Mouse (Mus musculus) adrenal gland, postnatal 4 days (tissue): ENCODE results near the gene AW822073. TPM values are rescaled to one million over a fixed set of nuclear protein-coding genes. Genes with fewer than 3 reads are reported as not detected.
"Not testable (repeated sequence)": the region's sequence is repeated elsewhere in the genome, so short reads cannot be mapped to it uniquely, and the experiment has no call there.

ENCODE experiments used
- DNase-seq, 2 experiments: peaks; one replicate each; pipeline ENCODE4 v3.0.0; 2021 to 2022; ENCODE audit warnings: low spot score in 2 of 2, mixed read lengths in 2 of 2
- total RNA-seq, 2 experiments: library from RNA; stranded (reverse); gene quantifications; 2 replicates each; pipeline ENCODE4 v1.2.3; 2021

Gene AW822073
- total RNA-seq, 2 experiments from 2014 or later: not detected

DNA sequence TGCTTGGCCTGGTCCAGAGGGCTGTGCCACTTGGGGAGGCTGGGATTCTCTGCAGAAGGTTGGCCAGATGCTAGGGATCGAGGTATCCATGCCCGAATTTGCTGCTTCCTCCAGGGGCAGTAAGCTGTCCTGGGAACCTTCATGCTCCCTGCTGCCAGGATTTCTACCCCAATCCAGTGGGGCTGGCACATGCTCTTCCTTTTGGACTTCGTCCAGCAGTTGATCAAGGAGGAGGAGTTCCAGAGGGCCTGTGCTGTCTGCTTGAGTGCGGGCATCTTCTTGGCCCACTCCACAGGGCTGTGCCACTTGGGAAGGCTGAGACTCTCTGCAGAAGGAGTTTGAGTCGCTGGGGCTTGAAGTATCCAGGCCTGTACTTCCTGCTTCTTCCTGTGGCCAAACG, 1.6 kb downstream of the AW822073 start:
- DNase-seq: not testable (repeated sequence)

DNA sequence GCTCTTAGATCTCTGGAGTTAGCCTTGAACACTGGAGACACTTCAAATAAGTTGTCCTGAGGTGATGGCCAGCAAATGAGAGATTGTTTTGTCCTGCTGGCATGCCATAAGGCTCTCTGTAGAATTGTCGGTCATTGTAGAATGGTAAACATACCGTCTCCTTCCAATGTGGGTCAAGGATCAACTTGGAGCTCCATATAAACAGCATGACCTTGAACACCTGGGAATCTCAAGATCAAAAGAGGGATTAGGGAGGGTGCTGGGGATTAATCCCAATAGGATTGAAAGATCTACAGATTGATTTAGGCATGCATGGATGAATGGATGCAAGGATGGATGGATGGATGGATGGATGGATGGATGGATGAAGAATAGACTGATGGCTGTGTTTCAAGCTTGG, 3.2 kb downstream of the AW822073 start:
- not testable (repeated sequence) for DNase-seq

DNA sequence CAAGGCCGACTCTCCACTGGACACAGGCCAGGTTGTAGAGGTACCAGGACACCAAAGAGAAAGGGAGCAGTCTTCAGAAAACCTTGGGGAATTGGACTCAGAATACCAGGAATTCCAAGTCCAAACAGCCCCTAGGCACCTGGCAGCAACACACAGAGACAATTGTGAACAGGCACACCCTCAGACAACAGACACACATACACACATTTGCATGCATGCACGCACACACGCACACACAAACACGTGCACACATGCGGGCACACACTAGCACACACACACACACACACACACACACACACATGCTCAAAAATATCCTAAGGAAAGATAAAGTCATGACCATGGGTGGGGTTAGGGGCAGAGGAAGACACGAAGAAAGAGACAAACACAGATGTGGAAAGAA, 4.0 kb downstream of the AW822073 start:
- no peak for DNase-seq

DNA sequence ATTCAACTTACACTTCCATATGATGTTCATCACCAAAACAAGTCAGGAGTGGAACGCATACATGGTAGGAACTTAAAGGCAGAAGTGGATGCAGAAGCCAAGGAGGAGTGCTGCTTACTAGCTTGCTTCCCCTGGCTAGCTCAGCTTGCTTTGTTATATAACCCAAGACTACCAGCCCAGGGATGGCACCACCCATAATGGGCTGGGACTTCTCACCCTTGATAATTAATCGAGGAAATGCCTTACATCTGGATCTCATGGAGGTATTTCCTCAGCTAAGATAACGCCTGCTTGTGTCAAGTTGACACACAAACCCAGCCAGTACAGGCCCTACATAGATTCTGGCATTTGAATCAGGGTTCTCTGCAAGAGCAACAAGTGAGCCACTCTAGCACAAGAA, 7.4 kb downstream of the AW822073 start:
- no peak for DNase-seq

DNA sequence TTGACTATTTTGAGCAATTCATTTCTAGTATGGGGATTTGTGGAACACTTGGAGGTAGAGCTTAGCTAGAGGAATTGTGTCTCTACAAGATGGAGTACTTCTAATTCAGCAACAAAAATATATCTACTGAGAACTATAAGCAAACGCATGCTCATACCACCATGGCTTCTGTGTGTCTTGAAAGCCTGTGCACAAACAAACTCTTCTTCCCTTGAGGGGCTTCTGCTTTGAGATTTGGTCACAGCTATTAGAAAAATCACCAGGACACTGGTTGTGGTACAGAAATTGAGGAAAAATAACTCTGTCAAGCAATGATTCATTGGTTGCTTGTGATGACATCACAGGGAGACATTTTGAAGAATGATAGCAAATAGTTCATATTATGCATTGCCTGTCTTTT, 9.4 kb downstream of the AW822073 start:
- DNase-seq: no peak

DNA sequence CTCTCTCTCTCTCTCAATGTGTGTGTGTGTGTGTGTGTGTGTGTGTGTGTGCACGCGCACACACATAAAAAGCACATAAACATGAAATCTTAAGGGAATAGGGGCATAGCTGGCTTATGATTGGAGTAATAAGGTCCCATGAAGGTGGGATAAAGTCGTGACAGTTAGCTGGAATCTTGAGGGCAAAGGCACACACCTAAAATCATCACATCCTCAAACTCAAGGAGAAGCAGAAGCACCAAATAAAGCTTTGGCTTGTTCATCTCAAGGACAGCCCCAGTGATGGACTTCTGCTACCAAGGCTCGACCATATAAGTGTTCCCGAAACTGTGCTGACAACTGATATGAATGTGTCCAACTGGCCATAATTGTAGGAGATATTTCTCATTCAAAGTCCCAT, 9.8 kb downstream of the AW822073 start:
- no peak for DNase-seq

DNA sequence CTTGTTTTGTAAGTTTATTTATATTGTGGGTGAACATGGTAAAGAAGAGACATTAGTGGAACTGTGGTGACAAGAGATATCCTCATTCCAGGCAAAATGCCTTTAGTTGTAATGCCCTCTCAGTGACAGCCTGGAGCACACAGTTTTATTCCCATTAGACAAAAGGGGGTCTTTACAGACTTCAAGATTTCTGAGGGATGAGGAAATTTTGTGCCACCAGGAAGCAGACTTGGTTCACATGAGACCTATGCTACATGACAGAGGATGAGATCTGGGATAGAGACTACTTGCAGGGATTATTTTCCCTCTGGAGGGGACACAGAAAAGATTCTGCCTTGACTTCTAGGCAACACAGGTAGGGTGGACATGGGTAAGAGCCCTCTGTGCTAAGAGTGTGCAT, 10.2 kb downstream of the AW822073 start:
- no peak for DNase-seq

DNA sequence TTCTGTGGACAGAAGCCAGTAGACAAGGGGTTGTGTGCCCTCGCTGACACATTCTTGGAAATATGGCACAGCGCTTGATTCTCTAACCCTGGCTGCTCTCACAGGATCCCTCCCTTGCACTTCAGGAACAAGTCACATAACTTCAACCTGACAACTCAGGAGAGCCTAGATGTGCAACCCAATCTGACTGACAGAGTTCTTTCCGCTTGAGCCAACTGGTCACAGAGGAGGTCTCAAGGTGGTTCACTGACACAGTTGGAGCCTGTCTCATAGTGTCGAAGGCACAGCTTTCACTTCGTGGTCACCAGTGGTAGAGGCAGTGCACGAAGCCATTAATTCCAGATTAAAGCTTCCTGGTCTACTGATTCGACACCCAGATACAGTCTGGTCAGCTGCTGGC, 12.5 kb downstream of the AW822073 start:
- no peak for DNase-seq

DNA sequence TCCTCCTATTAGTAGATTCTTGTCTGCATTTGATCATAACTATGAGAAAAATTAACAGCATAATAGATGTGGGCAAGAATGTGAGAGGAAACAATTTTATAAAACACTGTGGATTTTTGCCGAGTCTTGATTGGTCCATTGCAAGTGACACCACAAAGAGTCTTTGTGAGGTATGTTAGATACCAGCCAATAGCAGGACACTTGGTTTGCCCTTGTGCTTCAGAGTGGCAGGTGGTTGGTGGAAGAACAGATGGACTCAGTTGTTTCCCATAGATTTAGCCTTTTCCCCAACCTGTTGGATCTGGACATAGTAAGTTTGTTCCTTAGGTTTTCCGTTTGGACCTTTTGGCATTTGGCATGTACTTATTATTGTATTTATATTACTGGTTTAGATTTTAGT, 13.5 kb downstream of the AW822073 start:
- no peak for DNase-seq

DNA sequence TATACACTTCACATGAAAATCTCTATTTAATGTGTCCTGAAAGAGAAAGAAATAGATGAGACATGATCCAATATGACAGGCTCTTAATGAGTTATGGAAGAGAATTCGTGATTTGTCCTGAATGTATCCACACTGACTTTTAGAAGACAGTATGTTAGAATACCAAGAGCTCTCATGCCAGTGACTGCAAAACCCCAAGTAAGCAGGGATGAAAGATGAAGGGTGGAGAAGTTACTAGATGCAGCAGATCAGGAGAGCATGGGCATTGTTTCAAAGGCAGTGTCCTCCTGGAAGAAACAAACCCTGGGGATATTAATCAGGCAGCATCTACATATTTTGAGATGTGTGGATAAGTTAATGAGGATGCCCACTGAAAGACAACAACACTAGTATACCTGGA, 14.2 kb downstream of the AW822073 start:
- DNase-seq: no peak

DNA sequence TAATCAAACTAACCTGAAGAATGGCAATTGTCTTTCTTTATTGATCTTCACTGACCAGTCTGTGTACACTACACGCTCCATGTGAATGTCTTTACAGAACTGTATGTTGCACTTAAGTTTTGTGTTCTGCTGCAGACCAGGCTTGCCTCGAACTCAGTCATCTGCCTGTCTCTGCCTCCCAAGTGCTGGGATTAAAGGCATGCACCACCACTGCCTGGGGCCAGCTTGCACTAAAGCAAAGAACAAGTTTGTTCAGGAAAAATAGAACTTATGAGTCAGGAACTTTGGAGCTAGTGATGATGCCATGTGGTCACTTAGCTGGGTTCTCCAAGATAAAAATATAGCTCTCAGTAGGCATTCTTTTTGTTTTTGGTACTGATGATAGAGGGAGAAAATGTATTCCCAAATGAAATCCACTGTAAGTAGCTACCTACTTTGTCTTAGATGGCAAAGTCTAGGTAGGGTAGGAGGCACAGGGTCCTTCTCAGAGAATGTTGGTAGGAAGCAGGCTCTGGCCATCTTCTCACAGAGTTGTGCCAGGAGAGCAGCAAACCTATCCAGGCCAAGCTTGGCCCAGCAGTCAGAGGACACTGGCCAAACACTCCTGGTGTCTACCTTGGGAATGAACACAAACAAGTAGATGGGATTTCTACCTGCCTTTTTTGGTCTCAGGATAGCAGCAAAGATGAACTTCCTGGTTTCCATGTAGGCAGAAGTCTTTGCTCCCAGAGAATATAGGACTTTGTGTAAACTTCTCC, 14.8 kb downstream of the AW822073 start:
- no peak for DNase-seq

DNA sequence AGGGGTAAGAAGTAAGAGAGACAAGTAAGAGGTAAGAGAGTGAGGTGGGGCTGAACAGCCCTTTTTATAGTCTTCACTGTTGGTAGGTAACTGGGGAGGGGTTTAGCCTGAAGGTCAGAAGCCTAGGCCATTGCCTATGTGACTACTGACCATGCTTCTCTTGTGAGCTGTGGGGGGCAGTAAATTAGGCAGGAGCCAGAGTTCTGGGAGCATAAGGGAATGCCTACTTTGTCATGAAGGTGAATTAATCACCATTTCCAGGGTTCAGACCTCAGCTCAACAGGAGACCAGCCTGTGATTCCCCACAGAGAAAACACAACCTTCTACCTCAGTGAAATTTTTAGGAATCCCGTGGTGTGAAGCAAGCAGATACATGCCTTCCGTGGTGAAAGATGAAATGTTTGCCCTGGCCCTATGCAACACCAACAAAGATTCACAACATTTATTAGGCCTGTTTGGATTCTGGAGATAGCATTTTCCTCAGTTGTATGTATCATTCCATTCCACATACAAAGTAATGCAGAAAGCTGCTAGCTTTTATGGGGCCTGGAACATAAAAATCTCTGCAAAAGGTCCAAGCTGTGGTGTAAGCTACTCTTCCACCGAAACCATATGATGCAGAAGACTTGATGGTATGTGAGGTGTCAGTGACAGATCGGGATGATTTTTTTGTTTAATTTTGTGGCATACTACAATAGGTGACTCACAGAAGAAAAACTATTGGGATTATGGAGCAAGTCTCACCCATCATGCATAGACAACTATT, 17.9 kb downstream of the AW822073 start:
- no peak for DNase-seq

DNA sequence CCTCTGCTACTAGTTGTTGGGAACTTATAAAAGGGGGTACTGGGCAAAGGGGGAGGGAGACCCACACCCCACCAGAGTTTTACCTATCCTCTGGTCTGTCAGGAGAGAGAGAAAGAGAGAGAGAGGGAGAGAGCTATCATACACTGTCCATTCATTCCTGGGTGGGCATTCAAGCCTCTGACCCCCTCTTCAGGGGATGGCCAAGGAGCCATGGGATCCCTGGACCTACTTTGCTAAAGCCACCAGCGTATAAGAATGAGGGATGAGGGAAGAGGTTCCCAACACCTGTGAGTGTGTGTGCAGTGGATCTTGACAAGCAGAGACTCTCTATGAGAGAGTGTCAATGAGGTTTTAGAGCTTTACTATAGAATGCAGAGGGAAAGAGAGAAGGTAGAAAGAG, 18.7 kb downstream of the AW822073 start:
- no peak for DNase-seq

Other genes starting within 250 kb of the AW822073 start
- not detected for gene Duxf3, start 7.7 kb upstream of the AW822073 start, total RNA-seq
- gene Gm4981, start 11.8 kb upstream of the AW822073 start, total RNA-seq: not detected
- 10 to 100 TPM; 51.6 to 56.6 TPM for gene Gcc2, start 30.6 kb upstream of the AW822073 start, total RNA-seq
- gene Lims1, start 98.5 kb upstream of the AW822073 start, total RNA-seq: 10 to 100 TPM; 78.3 to 80.1 TPM
- 10 to 100 TPM; 69.2 to 80.6 TPM for gene Ranbp2, start 222.0 kb upstream of the AW822073 start, total RNA-seq